Mouse (Mus musculus): ENCODE measurements around the gene Lrfn4.
"Not testable (repeated sequence)": the region's sequence is repeated elsewhere in the genome, so short reads cannot be mapped to it uniquely, and the experiment has no call there.

Gene Lrfn4

DNA sequence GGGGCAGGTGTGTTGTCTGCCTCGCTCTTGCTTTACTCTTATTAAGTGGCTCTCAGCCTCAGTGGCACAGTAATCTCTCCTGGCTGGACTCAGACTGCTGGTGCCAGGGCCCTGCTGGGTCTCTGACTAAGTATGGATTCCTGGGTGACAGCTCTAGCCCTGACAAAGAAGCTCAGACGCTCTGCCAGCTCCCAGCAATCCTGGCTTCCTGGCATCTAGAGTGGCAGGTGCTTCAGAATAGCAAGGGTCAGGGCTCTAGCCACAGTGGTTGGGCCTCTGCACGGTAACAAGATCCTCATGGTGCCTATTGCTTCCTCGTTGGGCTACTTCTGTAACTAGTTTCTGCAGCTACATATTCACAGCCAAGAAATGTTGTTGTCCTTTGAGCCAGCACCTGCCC, 5.4 kb downstream of the Lrfn4 start:
- no peak for DNase-seq (ENCODE audit: low spot score in 2 of 2)

DNA sequence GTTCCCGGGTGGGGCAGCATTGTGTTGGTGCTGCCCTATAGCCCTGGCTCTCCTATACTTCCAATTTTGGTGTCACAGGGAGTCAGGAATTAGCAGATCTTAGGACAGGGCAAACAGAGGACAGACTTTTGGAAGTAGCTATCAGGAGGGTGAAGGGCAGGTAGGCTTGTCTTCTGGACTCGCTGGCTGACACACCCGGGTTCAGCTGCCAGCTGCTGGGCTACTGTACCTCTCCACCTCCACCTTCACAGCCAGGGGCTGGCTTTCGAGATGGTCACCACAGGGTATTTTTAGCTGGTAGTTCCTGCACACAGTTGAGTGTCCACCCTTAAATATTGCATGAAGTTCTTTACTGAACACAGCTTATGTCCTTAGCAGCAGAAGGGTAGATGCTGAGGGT, 7.0 kb downstream of the Lrfn4 start:
- no peak for DNase-seq (ENCODE audit: low spot score in 2 of 2)

DNA sequence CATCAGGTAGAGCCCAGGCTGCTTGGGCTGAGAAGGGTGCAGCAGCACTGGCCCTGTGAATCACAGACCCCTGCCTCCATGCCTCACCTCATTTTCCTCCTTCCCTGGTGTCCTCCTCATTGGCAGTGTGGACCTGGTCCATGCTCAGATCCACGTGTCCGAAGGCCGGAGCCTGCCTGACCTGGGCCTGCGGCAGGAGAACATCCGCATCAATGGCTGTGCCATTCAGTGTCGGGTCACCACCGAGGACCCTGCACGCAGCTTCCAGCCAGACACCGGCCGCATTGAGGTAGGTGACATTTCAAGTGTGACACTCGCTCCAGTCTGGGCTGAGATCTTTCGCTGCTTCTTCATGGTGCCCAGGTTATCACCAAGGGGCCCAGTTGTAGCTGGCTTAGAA, 8.1 kb downstream of the Lrfn4 start:
- no peak for DNase-seq (ENCODE audit: low spot score in 2 of 2)

DNA sequence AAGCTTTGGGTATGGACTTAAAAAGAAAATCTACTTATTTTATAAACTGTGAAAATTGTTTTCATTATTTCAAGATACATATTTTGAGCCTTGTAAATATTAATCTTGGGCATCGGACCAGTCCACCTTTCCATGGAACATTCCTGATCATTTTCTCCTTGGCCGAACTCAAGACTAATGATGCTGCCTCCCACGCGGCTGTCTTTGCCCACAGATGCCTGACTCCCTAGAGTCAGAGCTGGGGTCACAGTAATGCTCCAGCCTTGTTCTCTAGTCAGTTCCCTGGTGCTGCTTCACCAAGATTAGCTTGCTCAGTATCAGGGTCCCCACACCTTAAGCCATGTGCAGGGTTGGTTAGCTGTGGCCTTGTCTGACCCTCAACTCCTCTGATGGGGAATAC, 9.8 kb downstream of the Lrfn4 start:
- no peak for DNase-seq (ENCODE audit: low spot score in 2 of 2)

DNA sequence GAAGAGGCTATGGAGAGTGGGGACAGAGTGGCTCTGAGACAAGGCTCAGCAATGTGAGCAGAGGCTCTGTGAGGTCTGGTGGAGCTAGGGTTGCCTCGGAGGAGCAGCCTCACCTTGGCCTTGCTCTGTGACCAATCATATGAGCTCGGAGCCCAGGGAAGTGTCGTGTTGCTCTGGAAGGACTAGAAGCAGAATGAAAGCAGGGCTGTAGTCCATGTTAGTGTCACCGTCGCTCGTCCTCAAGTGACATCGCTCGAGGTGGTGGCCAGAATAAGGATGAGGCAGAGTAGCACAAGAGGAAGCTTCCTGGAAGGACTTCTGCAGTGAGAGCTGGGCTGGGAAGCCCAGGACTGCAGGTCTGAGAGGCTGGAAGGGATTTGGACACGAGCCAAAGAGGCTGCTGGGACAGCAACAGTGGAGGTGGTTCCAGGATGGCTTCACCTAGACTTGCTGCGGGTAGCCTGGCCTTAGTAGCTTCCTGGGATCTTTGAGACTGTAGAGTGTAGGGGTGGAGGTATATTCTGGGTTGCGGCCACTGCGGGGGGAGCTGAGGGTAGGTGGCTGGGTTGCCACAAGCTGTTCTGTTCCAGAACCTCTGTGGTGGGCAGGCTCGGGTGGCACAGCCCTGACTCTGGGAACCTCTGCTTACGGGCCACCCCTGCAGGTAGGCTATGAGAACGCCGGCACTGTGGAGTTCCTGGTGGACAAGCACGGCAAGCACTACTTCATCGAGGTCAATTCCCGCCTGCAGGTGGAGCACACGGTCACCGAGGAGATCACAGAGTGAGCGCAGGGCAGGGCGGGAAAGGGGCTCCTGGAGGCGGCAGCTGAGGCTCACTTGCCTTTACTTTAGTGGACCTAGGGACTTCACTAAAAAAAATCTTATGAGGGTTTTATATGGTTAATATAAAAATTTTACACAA, 11.4 kb downstream of the Lrfn4 start:
- peak in 1 of 2 experiments; percentile 28 for DNase-seq (ENCODE audit: low spot score in 2 of 2)

DNA sequence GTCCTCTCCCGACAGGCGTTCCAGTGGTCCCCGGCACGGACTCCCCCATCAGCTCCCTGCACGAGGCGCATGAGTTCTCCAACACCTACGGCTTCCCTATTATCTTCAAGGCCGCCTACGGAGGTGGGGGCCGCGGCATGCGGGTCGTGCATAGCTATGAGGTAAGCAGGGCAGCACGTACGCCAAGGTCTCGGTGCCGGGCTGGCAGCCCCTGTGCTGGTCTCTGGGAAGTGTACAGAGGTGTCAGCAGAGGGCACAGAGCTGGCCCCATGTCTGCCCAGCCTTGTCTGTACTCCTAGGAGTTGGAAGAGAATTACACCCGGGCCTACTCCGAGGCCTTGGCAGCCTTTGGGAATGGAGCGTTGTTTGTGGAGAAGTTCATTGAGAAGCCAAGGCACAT, 13.0 kb downstream of the Lrfn4 start:
- DNase-seq (ENCODE audit: low spot score in 2 of 2) = no peak

DNA sequence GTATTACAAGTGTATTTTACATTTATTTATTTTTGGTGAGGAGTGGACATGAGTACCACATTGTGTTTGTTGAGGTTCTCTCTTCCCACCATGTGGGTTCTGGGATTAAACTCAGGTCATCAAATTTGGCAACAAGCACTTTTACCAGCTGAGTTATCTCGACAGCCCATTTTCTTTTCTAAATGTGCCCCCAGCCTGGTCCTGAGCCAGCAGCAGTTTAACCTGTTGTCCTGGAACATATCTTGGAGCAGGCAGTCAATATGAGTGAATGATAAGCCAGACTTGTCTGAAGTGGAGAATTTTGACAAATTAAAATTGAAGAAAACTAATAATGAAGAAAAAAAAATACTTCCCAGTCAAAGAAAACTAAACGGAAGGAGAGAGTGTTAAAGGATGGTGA, 19.4 kb downstream of the Lrfn4 start:
- no peak for DNase-seq (ENCODE audit: low spot score in 2 of 2)

DNA sequence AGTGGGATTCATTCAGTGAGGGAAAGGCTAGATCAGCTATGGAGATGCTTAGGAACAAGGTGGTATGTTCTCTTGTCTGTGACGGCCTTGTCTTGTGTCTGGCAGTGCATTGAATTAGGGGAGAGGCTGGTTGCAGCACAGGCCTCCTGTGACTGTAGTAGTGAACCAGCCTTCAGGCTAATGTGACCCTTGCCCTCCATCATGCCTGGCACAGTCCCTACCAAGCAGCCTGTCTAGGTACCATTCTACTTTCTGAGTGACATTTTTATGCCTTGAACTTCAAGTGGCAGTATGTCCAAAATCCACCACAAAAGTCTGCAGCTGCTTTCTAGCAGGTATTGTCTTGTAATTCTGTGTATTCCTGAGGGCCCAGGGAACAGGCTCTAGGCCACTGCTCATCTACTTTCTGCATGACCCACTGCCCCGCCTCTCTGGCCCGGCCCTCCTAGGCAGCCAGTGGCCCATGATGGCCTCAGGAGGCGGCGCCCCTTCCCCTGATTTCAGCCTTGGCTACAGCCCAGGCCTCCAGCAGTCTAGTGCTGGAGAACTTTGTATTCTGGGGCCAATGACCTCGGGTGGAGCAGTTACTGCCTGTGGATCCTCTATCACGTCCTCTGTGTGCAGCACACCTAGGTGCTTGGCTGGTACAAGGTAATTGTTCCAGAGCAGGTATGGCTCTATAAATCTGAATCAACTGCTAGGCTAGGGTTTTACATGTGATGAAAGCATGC, 21.5 kb downstream of the Lrfn4 start:
- no peak for DNase-seq (ENCODE audit: low spot score in 2 of 2)

DNA sequence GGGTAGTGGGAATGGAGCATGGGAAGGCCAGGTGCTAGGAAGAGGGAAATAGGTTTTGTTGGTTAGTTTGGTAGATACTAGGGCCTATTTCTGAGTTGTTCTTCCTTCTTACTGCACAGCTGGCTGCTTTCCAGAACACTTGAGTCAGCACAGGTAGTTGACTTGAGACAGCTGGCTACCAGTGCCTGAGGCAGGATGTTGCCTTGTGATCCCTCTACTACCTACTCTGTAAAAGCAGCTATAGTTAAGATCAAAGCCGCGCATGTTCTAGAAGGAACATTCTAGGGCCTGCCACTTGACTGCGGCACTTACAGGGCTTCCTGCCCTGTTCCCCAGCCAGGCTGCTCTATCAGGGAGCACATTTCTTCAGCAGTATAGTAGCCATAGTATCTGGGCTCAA, 25.4 kb downstream of the Lrfn4 start:
- no peak for DNase-seq (ENCODE audit: low spot score in 2 of 2)

DNA sequence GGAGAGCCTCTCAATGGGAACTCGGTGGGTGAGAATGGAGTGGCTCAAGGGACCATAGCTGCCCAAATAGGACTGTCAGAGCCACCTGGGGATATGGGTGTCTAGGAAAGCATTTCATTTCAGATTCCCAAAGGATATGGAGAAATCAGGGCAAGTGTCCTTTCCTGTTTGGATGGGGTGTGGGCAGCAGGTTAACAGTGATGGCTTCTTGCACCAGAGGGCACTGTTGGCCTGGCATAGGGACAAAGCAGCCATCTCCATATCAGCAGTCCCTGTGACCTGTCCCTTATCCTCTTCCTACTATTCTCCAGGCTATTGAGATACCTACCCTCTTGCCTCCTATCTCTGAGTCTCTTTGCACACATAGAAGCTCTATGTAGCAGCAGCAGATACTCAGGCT, 26.4 kb downstream of the Lrfn4 start:
- DNase-seq (ENCODE audit: low spot score in 2 of 2) = no peak

DNA sequence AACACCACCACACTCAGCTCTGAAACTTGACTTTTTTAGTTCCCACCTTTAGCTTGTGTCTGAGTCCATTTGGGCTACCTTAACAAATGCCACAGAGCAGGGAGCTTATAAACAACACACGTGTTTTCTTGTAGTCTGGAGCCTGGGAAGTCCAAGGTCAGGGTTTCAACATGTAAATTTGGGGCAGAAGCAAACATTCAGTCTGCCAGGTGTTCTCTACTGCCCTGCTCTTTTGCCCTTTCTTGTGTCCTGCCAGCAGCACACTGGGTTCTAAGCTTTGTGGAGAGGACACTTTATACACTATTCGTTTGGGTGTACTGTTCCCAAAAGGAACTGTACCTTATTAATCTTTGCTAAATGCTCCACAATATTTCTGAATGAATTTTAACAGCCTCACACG, 27.0 kb downstream of the Lrfn4 start:
- DNase-seq (ENCODE audit: low spot score in 2 of 2) = no peak

DNA sequence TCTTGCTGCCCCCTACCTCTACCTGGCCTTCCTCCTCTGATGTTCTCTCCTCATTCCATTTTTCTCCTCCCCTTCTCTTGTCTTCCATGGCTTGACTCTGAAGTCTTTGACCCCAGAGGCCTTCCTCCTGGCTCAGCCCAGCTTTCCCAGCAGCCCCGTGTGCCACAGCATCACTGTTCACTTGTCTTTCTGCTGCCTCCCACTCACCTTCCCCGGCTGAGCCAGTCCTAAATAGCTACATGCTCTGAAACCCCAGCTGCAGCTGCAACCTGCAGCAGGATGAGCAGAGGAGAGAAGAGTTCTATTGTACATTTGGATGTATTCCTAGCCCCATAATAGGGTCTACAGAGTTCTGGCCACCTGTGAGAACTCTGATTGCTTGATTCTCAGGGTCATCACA, 28.0 kb downstream of the Lrfn4 start:
- no peak for DNase-seq (ENCODE audit: low spot score in 2 of 2)

DNA sequence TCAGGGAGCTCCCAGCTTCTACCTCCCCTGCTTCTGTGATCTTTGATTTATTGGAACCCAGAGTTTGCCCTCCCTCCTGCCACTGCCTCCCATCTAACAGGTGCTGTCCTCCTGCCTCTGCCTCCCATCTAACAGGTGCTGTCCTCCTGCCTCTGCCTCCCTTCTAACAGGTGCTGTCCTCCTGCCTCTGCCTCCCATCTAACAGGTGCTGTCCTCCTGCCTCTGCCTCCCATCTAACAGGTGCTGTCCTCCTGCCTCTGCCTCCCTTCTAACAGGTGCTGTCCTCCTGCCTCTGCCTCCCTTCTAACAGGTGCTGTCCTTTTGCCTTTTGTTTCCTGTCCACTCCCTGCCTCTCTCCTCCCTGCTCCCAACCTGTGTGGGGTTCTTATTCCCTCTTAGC, 28.7 kb downstream of the Lrfn4 start:
- DNase-seq (ENCODE audit: low spot score in 2 of 2) = not testable (repeated sequence)

DNA sequence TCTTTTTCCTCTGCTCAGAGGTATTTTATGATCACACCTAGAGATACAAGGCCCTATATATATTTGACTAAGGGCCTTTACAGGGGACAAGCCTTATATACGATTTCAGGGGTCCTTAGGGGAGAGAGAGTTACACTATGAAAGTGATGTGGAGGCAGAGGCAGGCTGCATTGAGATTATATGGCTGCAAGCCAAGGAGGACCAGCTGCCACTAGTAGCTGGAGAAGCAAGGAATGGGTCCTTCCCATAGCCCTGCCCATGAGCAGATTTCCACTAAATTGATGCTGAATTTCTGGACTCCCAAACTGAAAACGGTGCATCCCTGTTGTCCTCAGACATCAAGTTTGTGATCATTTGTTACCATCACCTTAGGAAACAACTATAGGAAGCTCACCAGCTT, 31.6 kb downstream of the Lrfn4 start:
- no peak for DNase-seq (ENCODE audit: low spot score in 2 of 2)

DNA sequence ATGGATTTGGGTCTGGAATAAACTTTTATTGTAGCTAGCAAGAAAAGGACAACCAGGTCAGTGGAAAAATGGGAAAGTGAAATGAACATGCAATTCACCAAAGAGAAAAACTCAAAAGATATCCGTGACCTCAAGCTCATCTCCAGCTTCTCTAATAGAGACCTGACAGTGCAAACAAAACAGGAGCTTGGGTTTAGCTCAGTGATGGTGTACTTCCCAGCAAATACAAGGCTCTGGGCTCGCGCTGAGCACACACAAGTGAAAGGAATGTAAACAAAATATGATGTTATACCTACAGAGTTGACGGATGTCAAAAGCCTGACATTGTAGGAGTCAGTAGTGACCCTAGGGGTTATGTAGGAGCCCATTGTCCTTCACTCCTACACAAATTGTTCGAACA, 36.2 kb downstream of the Lrfn4 start:
- DNase-seq (ENCODE audit: low spot score in 2 of 2) = no peak

DNA sequence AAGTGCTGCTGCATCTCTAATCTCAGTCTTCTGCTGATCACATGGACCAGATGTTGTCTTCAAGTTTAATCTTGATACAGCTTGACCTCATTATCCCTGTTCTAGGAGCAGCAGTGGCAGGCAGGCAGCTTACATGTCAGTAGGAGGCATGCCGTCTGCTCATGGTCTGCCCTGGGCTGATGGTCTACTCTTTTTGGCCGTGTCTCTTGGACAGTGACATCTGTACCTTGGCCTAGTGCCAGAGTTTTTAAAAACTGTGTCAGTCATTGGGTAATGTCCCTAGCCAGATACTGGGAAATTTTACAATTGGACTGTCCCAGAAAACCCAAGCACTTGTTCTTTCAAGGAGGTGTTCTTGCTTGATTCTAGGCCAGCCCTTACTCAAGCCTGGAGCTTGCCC, 36.7 kb downstream of the Lrfn4 start:
- no peak for DNase-seq (ENCODE audit: low spot score in 2 of 2)

DNA sequence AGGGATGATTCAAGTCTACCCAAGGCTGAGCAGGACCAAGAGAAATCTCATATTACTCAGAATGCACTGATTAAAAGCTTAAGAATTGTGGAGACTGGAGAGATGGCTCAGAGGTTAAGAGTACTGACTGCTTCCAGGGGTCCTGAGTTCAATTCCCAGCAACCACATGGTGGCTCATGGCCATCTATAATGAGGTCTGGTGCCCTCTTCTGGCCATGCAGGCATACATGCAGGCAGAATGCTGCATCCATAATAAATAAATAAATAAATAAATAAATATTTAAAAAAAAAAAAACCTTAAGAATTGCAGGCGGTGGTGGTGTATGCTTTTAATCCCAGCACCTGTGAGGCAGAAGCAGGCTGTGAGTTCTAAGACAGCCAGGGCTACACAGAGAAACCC, 42.2 kb downstream of the Lrfn4 start:
- DNase-seq (ENCODE audit: low spot score in 2 of 2) = no peak

DNA sequence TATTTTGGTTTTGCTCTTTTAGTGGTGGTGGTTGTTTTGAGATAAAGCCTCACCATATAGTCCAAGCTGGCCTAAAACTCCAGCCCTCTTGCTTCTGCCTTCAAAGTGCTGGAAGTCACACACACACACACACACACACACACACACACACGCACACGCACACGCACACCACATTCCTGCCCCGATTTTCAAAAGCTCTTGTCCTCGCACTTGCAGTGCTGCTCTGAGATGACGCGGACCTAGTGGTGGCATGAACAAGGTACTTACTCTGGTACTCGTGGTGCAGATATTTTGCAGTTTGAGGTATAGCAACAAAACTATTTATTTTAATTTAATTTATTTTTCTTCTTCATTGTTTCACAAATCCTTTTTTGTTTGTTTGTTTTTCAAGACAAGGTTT, 43.0 kb downstream of the Lrfn4 start:
- DNase-seq (ENCODE audit: low spot score in 2 of 2) = no peak

DNA sequence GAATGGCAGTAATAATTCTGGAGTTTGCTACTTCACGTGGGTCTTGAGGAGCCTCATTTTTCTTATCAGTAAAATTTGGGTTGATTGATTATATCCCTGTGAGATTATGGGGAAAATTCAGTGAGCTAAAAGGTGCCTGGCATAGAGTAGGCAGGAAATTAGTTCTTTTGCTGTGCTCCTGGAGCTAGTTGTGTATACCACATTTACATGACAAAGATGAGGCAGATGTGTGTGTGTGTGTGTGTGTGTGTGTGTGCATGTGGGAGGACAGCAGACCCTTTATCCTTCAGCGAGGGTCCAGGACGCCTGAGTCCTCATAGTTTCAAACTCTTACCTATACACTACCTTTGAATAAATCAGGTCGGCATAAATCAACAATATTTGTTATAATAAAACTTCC, 43.4 kb downstream of the Lrfn4 start:
- DNase-seq (ENCODE audit: low spot score in 2 of 2) = no peak

DNA sequence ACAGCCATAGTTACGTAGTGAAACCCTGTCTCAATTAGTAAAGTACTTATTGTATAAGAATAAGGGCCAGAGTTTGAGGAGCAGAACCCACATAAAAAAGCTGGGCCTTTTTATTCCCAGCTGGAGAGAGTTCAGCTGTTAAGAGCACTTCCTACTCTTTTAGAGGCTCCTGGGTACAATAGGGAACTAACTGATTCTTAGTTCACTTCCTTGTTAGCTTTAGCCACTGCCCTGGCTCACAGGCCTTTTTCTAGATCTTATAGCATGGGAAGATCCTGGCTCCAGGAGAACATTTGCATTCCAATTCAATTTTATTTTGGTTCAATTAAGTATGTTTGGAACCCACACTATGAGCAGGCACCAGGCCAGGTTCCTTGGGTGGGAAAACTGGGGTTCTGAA, 43.8 kb downstream of the Lrfn4 start:
- no peak for DNase-seq (ENCODE audit: low spot score in 2 of 2)

DNA sequence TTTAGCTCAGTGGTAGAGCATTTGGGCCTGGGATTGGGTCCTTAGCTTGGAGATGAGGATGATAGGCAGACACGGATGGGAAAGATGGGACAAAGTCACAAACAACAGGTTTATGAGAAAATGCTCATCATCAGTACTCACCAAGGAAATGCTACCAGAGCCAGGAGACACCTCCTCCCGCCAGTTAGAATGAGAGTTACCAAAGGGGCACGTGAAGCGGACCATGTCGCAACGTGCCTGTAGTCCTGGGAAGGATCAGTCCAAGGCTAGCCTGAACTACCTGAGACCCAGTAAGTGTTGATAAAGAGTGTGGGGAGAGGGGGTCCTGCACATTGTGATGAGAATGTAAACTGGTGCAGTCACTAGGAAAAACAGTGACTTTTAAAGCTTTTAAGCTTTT, 44.7 kb downstream of the Lrfn4 start:
- DNase-seq (ENCODE audit: low spot score in 2 of 2) = no peak

DNA sequence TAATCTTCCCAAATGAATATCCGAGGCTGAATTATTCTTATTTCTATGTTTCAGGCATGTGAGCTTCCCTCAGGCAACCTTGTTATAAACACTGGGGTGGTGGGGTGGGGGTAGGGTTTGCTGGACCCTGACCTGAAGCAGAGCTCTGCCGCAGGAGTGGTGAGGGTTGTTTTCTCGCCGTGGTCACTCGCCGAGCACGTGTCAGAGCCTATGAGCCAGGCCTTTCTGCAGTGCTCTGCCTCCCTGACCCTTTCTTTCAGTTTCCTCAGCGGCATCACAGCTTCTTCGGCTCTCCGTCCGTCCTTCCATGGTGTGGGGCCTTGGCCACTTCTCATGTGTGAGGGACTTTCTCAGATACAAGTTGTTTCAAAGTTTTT, 45.2 kb downstream of the Lrfn4 start:
- no peak for DNase-seq (ENCODE audit: low spot score in 2 of 2)

Data from spleen, postnatal 14 days (tissue).